Mouse (Mus musculus): ENCODE measurements around the gene Pik3cd. TPM values are rescaled to one million over a fixed set of nuclear protein-coding genes. Genes with fewer than 3 reads are reported as not detected.

Gene Pik3cd
- polyA plus RNA-seq (2012; rRNA removed) = 1.8 and 2.7 TPM in 2 replicates

GRCm38 (mm10) chr4:149702210-149702979 lies at the start of gene Pik3cd:
Pik3cd (minus strand) TSS chr4:149702571.

GRCm38 (mm10) chr4:149737383-149738324 lies 35.3 kb upstream of the Pik3cd start, which contains the start of gene Tmem201:
Tmem201 (minus strand) TSS chr4:149738044.

Other genes starting within 250 kb of the Pik3cd start
- gene Rbp7, start 247.6 kb downstream of the Pik3cd start, polyA plus RNA-seq (2012; rRNA removed) = 3.5 and 8.3 TPM in 2 replicates
- not detected in 2 replicates for gene Tmem274, start 225.2 kb downstream of the Pik3cd start, polyA plus RNA-seq (2012; rRNA removed)
- 2.8 and 3.1 TPM in 2 replicates for gene Nmnat1, start 217.4 kb downstream of the Pik3cd start, polyA plus RNA-seq (2012; rRNA removed)
- gene Lzic, start 217.3 kb downstream of the Pik3cd start, polyA plus RNA-seq (2012; rRNA removed) = 5.1 and 8.1 TPM in 2 replicates
- gene Ctnnbip1, start 184.3 kb downstream of the Pik3cd start, polyA plus RNA-seq (2012; rRNA removed) = 11.5 and 17.2 TPM in 2 replicates
- gene Clstn1, start 116.1 kb downstream of the Pik3cd start, polyA plus RNA-seq (2012; rRNA removed) = 27.0 and 27.3 TPM in 2 replicates
- gene Tmem201, start 35.5 kb upstream of the Pik3cd start, polyA plus RNA-seq (2012; rRNA removed) = 15.5 and 16.0 TPM in 2 replicates
- gene Slc25a33, start 71.7 kb upstream of the Pik3cd start, polyA plus RNA-seq (2012; rRNA removed) = 12.0 and 21.4 TPM in 2 replicates

Measured in stomach, adult 2 months (tissue).